Mouse (Mus musculus) hindbrain, embryonic 13.5 days (tissue): ENCODE measurements around the gene Tnf. TPM values are rescaled to one million over a fixed set of nuclear protein-coding genes. Genes with fewer than 3 reads are reported as not detected.

Experiments
- ATAC-seq: fragments of 200-750 bp; cut with Nextera tagmentation; 2 replicates; pipeline ENCODE4 v1.8.0; 2017; ENCODE audit warnings: moderate TSS enrichment; ENCODE audit not compliant: low FRiP score
- H3K27ac ChIP-seq: fragments of 300-500 bp; sonication (generic); 2 replicates; pipeline ENCODE4 v1.5.1; 2015; ENCODE audit warnings: inconsistent platforms, mild to moderate bottlenecking, moderate library complexity
- H3K27me3 ChIP-seq: fragments of 300-500 bp; sonication (generic); 2 replicates; pipeline ENCODE4 v1.6.1; 2015; ENCODE audit warnings: mild to moderate bottlenecking, inconsistent platforms
- H3K36me3 ChIP-seq: fragments of 300-500 bp; sonication (generic); 2 replicates; pipeline ENCODE4 v1.6.1; 2015; ENCODE audit warnings: mild to moderate bottlenecking, inconsistent platforms
- H3K4me1 ChIP-seq: fragments of 300-500 bp; sonication (generic); replicated peaks from 2 replicates; pipeline ENCODE4 v1.6.1; 2015; ENCODE audit warnings: inconsistent platforms
- H3K4me2 ChIP-seq: fragments of 300-500 bp; sonication (generic); 2 replicates; pipeline ENCODE4 v1.6.1; 2015; ENCODE audit warnings: inconsistent platforms, mild to moderate bottlenecking, moderate library complexity
- H3K4me3 ChIP-seq: fragments of 300-500 bp; sonication (generic); 2 replicates; pipeline ENCODE4 v1.5.1; 2015; ENCODE audit warnings: mild to moderate bottlenecking, inconsistent platforms
- H3K9ac ChIP-seq: fragments of 300-500 bp; sonication (generic); 2 replicates; pipeline ENCODE4 v1.6.1; 2015; ENCODE audit warnings: mild to moderate bottlenecking, inconsistent platforms
- H3K9me3 ChIP-seq: fragments of 300-500 bp; sonication (generic); 2 replicates; pipeline ENCODE4 v1.6.1; 2016; ENCODE audit warnings: inconsistent platforms
- WGBS: fragments of 180-500 bp; shearing (Covaris S2); methylation state at CpG from one replicate; pipeline ENCODE4 v1.1.7; 2015; 5-methylcytosine and 5-hydroxymethylcytosine counted together
- polyA plus RNA-seq: library from polyadenylated mRNA; unstranded; fragments of >200 nt; fragmentation: Nextera tagmentation; extraction: Ambion mirVana; gene quantifications from 2 replicates; pipeline ENCODE4 v1.2.1, GENCODE M21; 2015

The Tnf gene
- polyA plus RNA-seq, 1 experiment from 2014 or later, result not detected

DNA sequence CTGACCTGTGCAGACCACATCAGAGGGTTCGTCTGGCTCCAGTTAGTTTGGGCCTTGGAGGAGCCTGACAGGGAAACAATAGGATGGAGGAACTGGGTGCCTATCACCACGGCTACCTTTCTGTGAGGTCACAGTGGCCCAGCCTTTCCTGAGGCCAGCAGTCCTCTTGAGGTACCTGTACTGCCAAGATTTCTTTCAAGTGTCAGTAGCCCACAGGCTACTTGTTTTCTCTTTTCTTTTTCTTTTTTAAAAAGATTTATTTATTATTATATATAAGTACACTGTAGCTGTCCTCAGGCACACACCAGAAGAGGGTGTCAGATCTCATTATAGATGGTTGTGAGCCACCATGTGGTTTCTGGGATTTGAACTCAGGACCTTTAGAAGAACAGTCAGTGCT lies 25.8 kb downstream of the Tnf start, which contains the start of gene Aif1:
Gene Aif1, minus strand, starts transcription at position 101 of the 400 bp plus-strand sequence.
- Histone ChIP-seq H3K4me3 (no peak within 1 kb of the TSS), H3K9me3 (no peaks in the 10 kb centered on the region), H3K4me1 (no peaks in the 10 kb centered on the region), H3K9ac (no peak within 1 kb of the TSS), H3K27me3 (no peaks in the 10 kb centered on the region), H3K27ac (no peak within 1 kb of the TSS), H3K36me3 (no peaks in the 10 kb centered on the region), H3K4me2 (no peak within 1 kb of the TSS)
- no peak for ATAC-seq
- WGBS, result 38% methylated on average over 2 of the region's 2 CpGs

- Histone ChIP-seq H3K4me1 (no peaks in the 10 kb centered on the region), H3K9me3 (no peaks in the 10 kb centered on the region), H3K9ac (no peak overlapping the region), H3K27me3 (no peaks in the 10 kb centered on the region), H3K27ac (no peak overlapping the region), H3K4me2 (no peak overlapping the region), H3K36me3 (no peaks in the 10 kb centered on the region), H3K4me3 (no peak overlapping the region)
- ATAC-seq, result no peak
- WGBS, result 77% methylated on average over 6 of the region's 6 CpGs
These were observed 26.4 kb downstream of the Tnf start for GRCm38 (mm10) chr17:35175382-35175781.

GRCm38 (mm10) chr17:35174201-35174977 lies 27.4 kb downstream of the Tnf start:
- no peaks in the 10 kb centered on the region for H3K36me3 ChIP-seq
- H3K4me1 ChIP-seq, result no peaks in the 10 kb centered on the region
- H3K4me3 ChIP-seq, result no peak overlapping the region
- no peak overlapping the region for H3K4me2 ChIP-seq
- no peak overlapping the region; the same call in 1 of the 2 replicates for H3K9ac ChIP-seq
- H3K27ac ChIP-seq, result no peak overlapping the region
- H3K27me3 ChIP-seq, result no peaks in the 10 kb centered on the region
- no peaks in the 10 kb centered on the region for H3K9me3 ChIP-seq
- no peak for ATAC-seq
- WGBS, result 75% methylated on average over 8 of the region's 8 CpGs

- Histone ChIP-seq H3K4me2 (no peak overlapping the region), H3K4me3 (no peak overlapping the region), H3K27me3 (no peaks in the 10 kb centered on the region), H3K9ac (0 out of 2 replicates have a peak overlapping the region, but pooled peaks have one; percentile 19), H3K4me1 (no peaks in the 10 kb centered on the region), H3K9me3 (no peaks in the 10 kb centered on the region), H3K27ac (no peak overlapping the region), H3K36me3 (no peaks in the 10 kb centered on the region)
- ATAC-seq, result no peak
- 77% methylated on average over 3 of the region's 3 CpGs for WGBS
These were observed 28.5 kb downstream of the Tnf start for GRCm38 (mm10) chr17:35173329-35173728.

DNA sequence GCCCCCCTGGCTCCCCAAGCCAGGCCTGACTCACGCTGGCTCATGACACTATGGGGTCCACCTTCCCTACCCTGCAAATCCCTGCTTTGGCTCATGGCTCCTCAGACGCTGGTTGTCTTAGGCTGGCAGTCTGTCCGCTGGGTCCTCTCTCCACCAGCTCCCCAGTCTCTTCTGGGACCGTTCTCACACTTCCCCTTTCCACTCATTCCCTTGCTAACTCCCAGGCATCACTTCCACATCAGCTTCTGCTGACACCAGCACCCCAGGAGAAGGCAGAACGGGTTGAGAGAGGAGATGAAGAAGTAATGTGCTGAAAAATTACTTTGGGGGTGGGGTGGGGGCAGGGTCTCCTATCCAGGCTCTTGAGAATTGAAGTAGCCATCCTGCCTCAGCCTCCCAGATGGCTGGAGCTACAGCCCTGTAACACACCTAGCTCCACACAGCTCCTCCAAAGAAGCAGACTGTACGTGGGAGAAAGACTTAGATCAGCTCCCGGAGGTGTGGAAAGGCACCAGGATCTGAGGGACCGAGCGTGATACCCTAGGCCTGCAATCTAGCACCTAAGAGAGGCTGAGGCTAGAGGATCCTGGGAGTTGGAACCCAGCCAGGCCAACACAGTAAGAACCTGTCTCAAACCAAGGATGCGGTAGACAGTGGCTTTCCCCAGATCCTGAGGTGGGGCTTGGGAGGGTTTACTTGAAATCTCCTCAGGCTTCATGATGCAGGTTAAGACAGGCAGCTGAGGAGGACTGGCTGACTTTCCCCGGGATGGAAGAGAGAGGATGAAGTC lies 29.2 kb downstream of the Tnf start:
- Histone ChIP-seq H3K9ac (peak overlapping the region; percentile 19; the same call in 1 of the 2 replicates), H3K4me2 (no peak overlapping the region), H3K27me3 (no peaks in the 10 kb centered on the region), H3K4me3 (no peak overlapping the region), H3K36me3 (no peaks in the 10 kb centered on the region), H3K27ac (no peak overlapping the region; the same call in 1 of the 2 replicates), H3K4me1 (no peaks in the 10 kb centered on the region), H3K9me3 (no peaks in the 10 kb centered on the region)
- ATAC-seq, result no peak
- 79% methylated on average over 11 of the region's 11 CpGs for WGBS

DNA sequence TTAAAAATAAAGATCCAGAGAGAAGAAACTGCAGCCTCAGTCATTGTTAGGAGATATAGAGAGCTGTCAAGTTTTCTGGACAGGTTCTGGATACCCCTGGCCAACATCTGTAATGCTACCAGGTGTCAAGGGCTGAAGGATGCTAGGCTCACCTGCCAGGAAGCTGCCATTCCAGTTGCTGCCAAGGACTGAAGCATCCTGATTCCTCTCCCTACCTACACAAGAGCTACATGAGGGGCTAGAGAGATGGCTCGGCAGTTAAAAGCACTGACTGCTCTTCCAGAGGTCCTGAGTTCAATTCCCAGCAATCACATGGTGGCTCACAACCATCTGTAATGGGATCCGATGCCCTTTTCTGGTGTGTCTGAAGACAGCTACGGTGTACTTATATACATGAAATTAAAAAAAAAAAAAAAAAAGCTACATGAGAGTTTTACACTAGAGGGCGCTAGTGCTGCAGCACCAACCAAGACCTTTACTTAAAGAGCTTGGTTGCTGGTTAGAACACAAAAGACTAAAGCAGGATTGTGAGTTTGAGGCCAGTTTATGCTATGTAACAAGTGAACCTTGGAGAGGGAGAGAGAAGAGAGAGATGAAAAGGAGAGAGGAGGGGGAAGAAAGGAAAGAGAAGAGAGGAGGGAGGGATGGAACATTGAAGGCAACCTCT lies 33.1 kb downstream of the Tnf start:
- Histone ChIP-seq H3K27me3 (no peaks in the 10 kb centered on the region), H3K36me3 (no peaks in the 10 kb centered on the region), H3K27ac (peak overlapping the region; percentile 48; the same call in 1 of the 2 replicates), H3K4me2 (no peak overlapping the region), H3K9me3 (no peaks in the 10 kb centered on the region), H3K9ac (no peak overlapping the region), H3K4me1 (peaks cover 14% of the 10 kb centered on the region), H3K4me3 (no peak overlapping the region)
- no peak for ATAC-seq
- 23% methylated on average over 4 of the region's 4 CpGs for WGBS

DNA sequence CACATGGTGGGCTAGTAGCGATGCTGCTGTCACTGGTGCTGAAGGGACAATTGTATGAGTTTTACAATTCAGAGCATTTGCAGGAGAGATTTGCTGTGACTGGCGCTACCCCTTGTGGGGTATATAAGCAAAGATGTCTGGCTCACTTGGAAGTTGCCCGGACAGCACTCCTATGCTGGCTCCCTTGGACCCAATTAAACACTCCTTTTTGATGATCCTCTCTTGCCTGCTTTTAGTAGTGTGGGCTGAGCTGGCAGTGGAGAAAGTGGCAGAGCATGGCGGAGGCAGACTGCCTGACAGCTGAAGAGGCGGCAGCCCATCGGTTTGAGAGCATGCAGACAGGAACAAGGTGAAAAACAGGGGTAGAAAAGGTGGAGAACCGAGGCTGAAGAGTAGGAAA lies 34.0 kb downstream of the Tnf start:
- Histone ChIP-seq H3K36me3 (no peaks in the 10 kb centered on the region), H3K9me3 (no peaks in the 10 kb centered on the region), H3K27ac (no peak overlapping the region), H3K4me2 (no peak overlapping the region), H3K27me3 (no peaks in the 10 kb centered on the region), H3K4me1 (peaks cover 23% of the 10 kb centered on the region), H3K9ac (no peak overlapping the region; the same call in 1 of the 2 replicates), H3K4me3 (no peak overlapping the region)
- ATAC-seq, result no peak
- WGBS, result 90% methylated on average over 7 of the region's 7 CpGs

GRCm38 (mm10) chr17:35166352-35167035 lies 35.3 kb downstream of the Tnf start:
- H3K36me3 ChIP-seq, result peaks cover 7% of the 10 kb centered on the region
- peak overlapping the region; percentile 100 for H3K4me3 ChIP-seq
- no peaks in the 10 kb centered on the region for H3K27me3 ChIP-seq
- ATAC-seq, result no peak
- WGBS, result 68% methylated on average over 8 of the region's 8 CpGs
- H3K27ac ChIP-seq, result peak overlapping the region; percentile 98
- peaks cover 36% of the 10 kb centered on the region for H3K4me1 ChIP-seq
- peak overlapping the region; percentile 65 for H3K4me2 ChIP-seq
- H3K9ac ChIP-seq, result peak overlapping the region; percentile 68
- no peaks in the 10 kb centered on the region for H3K9me3 ChIP-seq

GRCm38 (mm10) chr17:35165451-35166155 lies 36.2 kb downstream of the Tnf start:
- H3K27ac ChIP-seq, result peak overlapping the region; percentile 98
- 23% methylated on average over 12 of the region's 12 CpGs for WGBS
- H3K36me3 ChIP-seq, result peaks cover 16% of the 10 kb centered on the region
- no peaks in the 10 kb centered on the region for H3K9me3 ChIP-seq
- H3K27me3 ChIP-seq, result no peaks in the 10 kb centered on the region
- H3K4me1 ChIP-seq, result peaks cover 43% of the 10 kb centered on the region
- peak overlapping the region; percentile 65 for H3K4me2 ChIP-seq
- no peak; the same call in 1 of the 2 replicates for ATAC-seq
- H3K9ac ChIP-seq, result peak overlapping the region; percentile 68
- H3K4me3 ChIP-seq, result peak overlapping the region; percentile 100

GRCm38 (mm10) chr17:35164568-35165450 lies 37.0 kb downstream of the Tnf start, which contains the start of gene Prrc2a:
Prrc2a (minus strand) TSS chr17:35164897.
- no peaks in the 10 kb centered on the region for H3K27me3 ChIP-seq
- peaks cover 24% of the 10 kb centered on the region for H3K36me3 ChIP-seq
- peak within 1 kb of the TSS; percentile 98 for H3K27ac ChIP-seq
- peak within 1 kb of the TSS; percentile 86 for H3K4me2 ChIP-seq
- ATAC-seq, result peak; percentile 95
- under 1% methylated on average over 46 of the region's 89 CpGs for WGBS
- no peaks in the 10 kb centered on the region for H3K9me3 ChIP-seq
- peak within 1 kb of the TSS; percentile 100 for H3K9ac ChIP-seq
- H3K4me3 ChIP-seq, result peak within 1 kb of the TSS; percentile 100
- peaks cover 43% of the 10 kb centered on the region for H3K4me1 ChIP-seq
